Mouse (Mus musculus) ES-Bruce4 (cell line): Measurements from ENCODE around the gene Polr2e. TPM values are rescaled to one million over a fixed set of nuclear protein-coding genes. Genes with fewer than 3 reads are reported as not detected.

Source experiments
- H3K27ac ChIP-seq: 2 replicates; pipeline ENCODE4 v1.5.1; 2012; ENCODE audit warnings: low read length, inconsistent platforms; ENCODE audit not compliant: insufficient read depth
- H3K27me3 ChIP-seq: 2 replicates; pipeline ENCODE4 v1.6.1; 2012; ENCODE audit warnings: mild to moderate bottlenecking, low read length, inconsistent platforms; ENCODE audit not compliant: control insufficient read depth, poor library complexity, insufficient read depth, severe bottlenecking
- H3K36me3 ChIP-seq: 2 replicates; pipeline ENCODE4 v1.6.1; 2012; ENCODE audit warnings: inconsistent platforms, mild to moderate bottlenecking, low read length, moderate library complexity; ENCODE audit not compliant: control insufficient read depth, poor library complexity, insufficient read depth, severe bottlenecking
- H3K4me1 ChIP-seq: one replicate; pipeline ENCODE4 v1.8.1; 2011; ENCODE audit warnings: low read length; ENCODE audit not compliant: control insufficient read depth, insufficient read depth
- H3K4me3 ChIP-seq: 2 replicates; pipeline ENCODE4 v1.5.1; 2011; ENCODE audit warnings: low read depth, mild to moderate bottlenecking, low read length
- H3K9ac ChIP-seq: 2 replicates; pipeline ENCODE4 v1.6.1; 2012; ENCODE audit warnings: low read depth, mild to moderate bottlenecking, inconsistent platforms; ENCODE audit not compliant: poor library complexity, severe bottlenecking
- H3K9me3 ChIP-seq: replicated peaks from 2 replicates; pipeline ENCODE4 v1.6.1; 2012; ENCODE audit warnings: mild to moderate bottlenecking, low read length, inconsistent platforms; ENCODE audit not compliant: control insufficient read depth, poor library complexity, insufficient read depth, severe bottlenecking
- CTCF ChIP-seq: IDR thresholded peaks from one replicate; pipeline ENCODE4 v1.8.1; 2011; ENCODE audit warnings: low read depth, low read length
- EP300 ChIP-seq: IDR thresholded peaks from 2 replicates; pipeline ENCODE4 v1.6.1; 2011; ENCODE audit warnings: low read depth, low read length; ENCODE audit not compliant: insufficient read depth
- POLR2A ChIP-seq: IDR thresholded peaks from one replicate; pipeline ENCODE4 v1.8.1; 2011; ENCODE audit warnings: low read length; ENCODE audit not compliant: insufficient read depth
- polyA plus RNA-seq: library from polyadenylated mRNA; stranded (reverse); fragments of >200 nt; gene quantifications from 2 replicates; pipeline ENCODE4 v1.2.4, GENCODE M21; 2011; ENCODE audit warnings: low read depth; ENCODE audit not compliant: missing spikeins, insufficient read depth, insufficient read length

The Polr2e gene
- polyA plus RNA-seq, 1 experiment = 176 TPM

DNA sequence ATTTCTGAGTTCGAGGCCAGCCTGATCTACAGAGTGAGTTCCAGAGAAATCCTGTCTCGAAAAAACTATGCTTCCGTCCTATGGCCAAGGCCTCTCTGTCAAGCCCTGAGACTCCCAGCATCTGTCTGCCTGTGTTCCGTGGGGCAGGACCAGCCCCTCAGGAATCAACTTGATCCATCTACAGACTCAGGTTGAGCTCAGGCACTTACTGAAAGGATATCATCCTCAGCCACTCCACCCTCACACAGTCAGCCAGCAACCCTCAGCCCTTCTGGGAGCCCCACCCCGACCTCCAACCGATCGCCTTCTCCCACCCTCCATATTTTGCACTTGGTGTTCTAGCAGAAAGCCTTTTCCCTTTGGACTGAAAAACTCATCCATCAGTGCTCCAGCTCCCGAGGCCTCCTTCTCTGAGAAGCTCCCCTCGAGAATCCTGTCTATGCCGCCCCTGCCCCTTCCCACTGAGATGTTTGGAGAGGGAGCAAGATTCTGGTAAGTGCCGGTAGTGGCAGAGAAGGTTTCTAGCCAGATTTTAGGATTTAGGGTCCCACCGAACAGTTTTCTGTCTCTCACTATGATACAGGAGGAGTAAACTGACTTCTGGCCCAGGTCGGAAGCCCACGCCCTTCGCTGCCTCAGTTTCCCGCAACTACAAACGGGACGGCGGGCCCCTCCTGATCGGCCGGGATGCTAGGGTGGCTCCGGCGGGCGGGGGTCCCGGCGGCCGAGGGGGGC is 51.7 kb downstream of the Polr2e start:
- Histone ChIP-seq H3K4me1 (peaks cover 4% of the 10 kb centered on the region), H3K27me3 (no peaks in the 10 kb centered on the region), H3K36me3 (no peaks in the 10 kb centered on the region), H3K27ac (peak overlapping the region; percentile 26), H3K9ac (peak overlapping the region; percentile 87), H3K4me3 (peak overlapping the region; percentile 84), H3K9me3 (no peaks in the 10 kb centered on the region)
- no peak for TF ChIP-seq EP300
- TF ChIP-seq CTCF = no peak
- TF ChIP-seq POLR2A = no peak

GRCm38 (mm10) chr10:79986963-79987362 is 52.6 kb downstream of the Polr2e start:
- H3K4me1 ChIP-seq = peaks cover 7% of the 10 kb centered on the region
- no peaks in the 10 kb centered on the region for H3K27me3 ChIP-seq
- no peaks in the 10 kb centered on the region for H3K36me3 ChIP-seq
- H3K27ac ChIP-seq = no peak overlapping the region; the same call in 1 of the 2 replicates
- TF ChIP-seq EP300 (0 out of 2 replicates have a peak, but pooled peaks have one; percentile 48), CTCF (peak; percentile 76), POLR2A (no peak)
- no peaks in the 10 kb centered on the region for H3K9me3 ChIP-seq
- H3K4me3 ChIP-seq = 0 out of 2 replicates have a peak overlapping the region, but pooled peaks have one; percentile 1
- no peak overlapping the region for H3K9ac ChIP-seq

GRCm38 (mm10) chr10:79986232-79986878 is 53.2 kb downstream of the Polr2e start:
- Histone ChIP-seq H3K27ac (peak overlapping the region; percentile 44; the same call in 1 of the 2 replicates), H3K4me1 (peaks cover 7% of the 10 kb centered on the region), H3K9me3 (no peaks in the 10 kb centered on the region), H3K4me3 (peak overlapping the region; percentile 97; the same call in 1 of the 2 replicates), H3K9ac (peak overlapping the region; percentile 83), H3K27me3 (no peaks in the 10 kb centered on the region), H3K36me3 (no peaks in the 10 kb centered on the region)
- TF ChIP-seq POLR2A = no peak
- TF ChIP-seq CTCF = no peak
- TF ChIP-seq EP300 = no peak

Other genes starting within 250 kb of the Polr2e start
- gene Prss57, start 248.8 kb downstream of the Polr2e start, polyA plus RNA-seq = not detected in 2 replicates
- 53.3 and 53.7 TPM in 2 replicates for gene Palm, start 246.2 kb downstream of the Polr2e start, polyA plus RNA-seq
- gene Misp, start 218.8 kb downstream of the Polr2e start, polyA plus RNA-seq = 4.0 and 6.4 TPM in 2 replicates
- gene Ptbp1, start 185.4 kb downstream of the Polr2e start, polyA plus RNA-seq = 628 and 695 TPM in 2 replicates
- gene Prtn3, start 165.3 kb downstream of the Polr2e start, polyA plus RNA-seq = 8.7 and 13.1 TPM in 2 replicates
- 6.4 and 8.3 TPM in 2 replicates for gene Plppr3, start 165.2 kb downstream of the Polr2e start, polyA plus RNA-seq
- not detected in 2 replicates for gene Elane, start 153.5 kb downstream of the Polr2e start, polyA plus RNA-seq
- gene Cfd, start 148.9 kb downstream of the Polr2e start, polyA plus RNA-seq = not detected in 2 replicates
- gene Med16, start 130.9 kb downstream of the Polr2e start, polyA plus RNA-seq = 17.4 and 17.5 TPM in 2 replicates
- gene Gm26602, start 128.9 kb downstream of the Polr2e start, polyA plus RNA-seq = not detected in 2 replicates
- gene Kiss1r, start 122.8 kb downstream of the Polr2e start, polyA plus RNA-seq = 0.25 and 1.2 TPM in 2 replicates
- gene R3hdm4, start 118.6 kb downstream of the Polr2e start, polyA plus RNA-seq = 49.4 and 56.5 TPM in 2 replicates
- 31.1 and 36.5 TPM in 2 replicates for gene Arid3a, start 112.8 kb downstream of the Polr2e start, polyA plus RNA-seq
- 47.6 and 55.3 TPM in 2 replicates for gene Wdr18, start 79.6 kb downstream of the Polr2e start, polyA plus RNA-seq
- gene Grin3b, start 69.1 kb downstream of the Polr2e start, polyA plus RNA-seq = not detected in 2 replicates
- 54.6 and 61.1 TPM in 2 replicates for gene Tmem259, start 55.5 kb downstream of the Polr2e start, polyA plus RNA-seq
- 156 and 164 TPM in 2 replicates for gene Cnn2, start 51.2 kb downstream of the Polr2e start, polyA plus RNA-seq
- gene Abca7, start 43.3 kb downstream of the Polr2e start, polyA plus RNA-seq = 10.6 and 11.0 TPM in 2 replicates
- gene Arhgap45, start 23.1 kb downstream of the Polr2e start, polyA plus RNA-seq = 6.5 and 6.9 TPM in 2 replicates
- gene Gpx4, start 7.4 kb upstream of the Polr2e start, polyA plus RNA-seq = 479 and 507 TPM in 2 replicates
- gene Sbno2, start 65.8 kb upstream of the Polr2e start, polyA plus RNA-seq = 36.1 and 37.3 TPM in 2 replicates
- gene Stk11, start 76.0 kb upstream of the Polr2e start, polyA plus RNA-seq = 70.3 and 91.6 TPM in 2 replicates
- gene Atp5d, start 98.8 kb upstream of the Polr2e start, polyA plus RNA-seq = 242 and 255 TPM in 2 replicates
- gene Cbarp, start 101.0 kb upstream of the Polr2e start, polyA plus RNA-seq = 29.8 and 33.4 TPM in 2 replicates
- 67.4 and 73.2 TPM in 2 replicates for gene Midn, start 108.5 kb upstream of the Polr2e start, polyA plus RNA-seq
- 51.9 and 58.2 TPM in 2 replicates for gene Cirbp, start 126.2 kb upstream of the Polr2e start, polyA plus RNA-seq
- 7.6 and 7.7 TPM in 2 replicates for gene 1600002K03Rik, start 133.1 kb upstream of the Polr2e start, polyA plus RNA-seq
- 7.2 and 11.2 TPM in 2 replicates for gene Efna2, start 139.7 kb upstream of the Polr2e start, polyA plus RNA-seq
- 35.7 and 36.5 TPM in 2 replicates for gene Mum1, start 186.6 kb upstream of the Polr2e start, polyA plus RNA-seq
- 63.9 and 72.8 TPM in 2 replicates for gene Ndufs7, start 209.3 kb upstream of the Polr2e start, polyA plus RNA-seq
- 0.68 and 0.82 TPM in 2 replicates for gene Gamt, start 221.2 kb upstream of the Polr2e start, polyA plus RNA-seq
- 175 and 192 TPM in 2 replicates for gene Dazap1, start 221.7 kb upstream of the Polr2e start, polyA plus RNA-seq